Mouse (Mus musculus): ENCODE data around the gene Anapc11. TPM values are rescaled to one million over a fixed set of nuclear protein-coding genes. Genes with fewer than 3 reads are reported as not detected.

The Anapc11 gene
- polyA plus RNA-seq, 1 experiment from 2014 or later: 215 TPM

- H3K9ac ChIP-seq (ENCODE audit: low read length): no peak overlapping the region
- H3K4me1 ChIP-seq (replicated peaks; ENCODE audit: control insufficient read depth, insufficient read depth, low read length): peaks cover 39% of the 10 kb centered on the region
- H3K36me3 ChIP-seq (ENCODE audit: control insufficient read depth, insufficient read depth, low read length): peaks cover 12% of the 10 kb centered on the region
- H3K27ac ChIP-seq (ENCODE audit: low read length): no peak overlapping the region
- no peaks in the 10 kb centered on the region for H3K9me3 ChIP-seq (ENCODE audit: control insufficient read depth, low read length)
- WGBS: 88% methylated on average over 23 of the region's 23 CpGs
- no peaks in the 10 kb centered on the region for H3K27me3 ChIP-seq (ENCODE audit: control insufficient read depth, insufficient read depth, low read depth, low read length)
- ATAC-seq (ENCODE audit: low read depth): no peak
- H3K4me3 ChIP-seq (ENCODE audit: low read length): no peak overlapping the region
- H3K4me2 ChIP-seq (ENCODE audit: low read depth, low read length): no peak overlapping the region
Measured at GRCm38 (mm10) chr11:120628601-120629340, 30.6 kb downstream of the Anapc11 start.

GRCm38 (mm10) chr11:120629341-120629730, 31.1 kb downstream of the Anapc11 start:
- Histone ChIP-seq H3K27ac (ENCODE audit: low read length) (no peak overlapping the region), H3K4me3 (ENCODE audit: low read length) (no peak overlapping the region), H3K4me1 (replicated peaks; ENCODE audit: control insufficient read depth, insufficient read depth, low read length) (peaks cover 37% of the 10 kb centered on the region), H3K36me3 (ENCODE audit: control insufficient read depth, insufficient read depth, low read length) (peaks cover 12% of the 10 kb centered on the region), H3K9ac (ENCODE audit: low read length) (no peak overlapping the region), H3K27me3 (ENCODE audit: control insufficient read depth, insufficient read depth, low read depth, low read length) (no peaks in the 10 kb centered on the region), H3K4me2 (ENCODE audit: low read depth, low read length) (peak overlapping the region; percentile 19; the same call in 1 of the 2 replicates), H3K9me3 (ENCODE audit: control insufficient read depth, low read length) (no peaks in the 10 kb centered on the region)
- ATAC-seq (ENCODE audit: low read depth): no peak
- 82% methylated on average over 23 of the region's 23 CpGs for WGBS

- Histone ChIP-seq H3K27me3 (ENCODE audit: control insufficient read depth, insufficient read depth, low read depth, low read length) (no peaks in the 10 kb centered on the region), H3K4me3 (ENCODE audit: low read length) (no peak overlapping the region), H3K4me1 (replicated peaks; ENCODE audit: control insufficient read depth, insufficient read depth, low read length) (peaks cover 36% of the 10 kb centered on the region), H3K9ac (ENCODE audit: low read length) (peak overlapping the region; percentile 4), H3K4me2 (ENCODE audit: low read depth, low read length) (peak overlapping the region; percentile 19), H3K27ac (ENCODE audit: low read length) (peak overlapping the region; percentile 24; the same call in 1 of the 2 replicates), H3K9me3 (ENCODE audit: control insufficient read depth, low read length) (no peaks in the 10 kb centered on the region), H3K36me3 (ENCODE audit: control insufficient read depth, insufficient read depth, low read length) (peaks cover 12% of the 10 kb centered on the region)
- 29% methylated on average over 7 of the region's 7 CpGs for WGBS
- no peak for ATAC-seq (ENCODE audit: low read depth)
Measured at GRCm38 (mm10) chr11:120629911-120630310, 31.7 kb downstream of the Anapc11 start.

- Histone ChIP-seq H3K4me3 (ENCODE audit: low read length) (no peak overlapping the region), H3K4me1 (replicated peaks; ENCODE audit: control insufficient read depth, insufficient read depth, low read length) (peaks cover 32% of the 10 kb centered on the region), H3K4me2 (ENCODE audit: low read depth, low read length) (peak overlapping the region; percentile 19), H3K9me3 (ENCODE audit: control insufficient read depth, low read length) (no peaks in the 10 kb centered on the region), H3K9ac (ENCODE audit: low read length) (peak overlapping the region; percentile 4), H3K27me3 (ENCODE audit: control insufficient read depth, insufficient read depth, low read depth, low read length) (no peaks in the 10 kb centered on the region), H3K27ac (ENCODE audit: low read length) (peak overlapping the region; percentile 24; the same call in 1 of the 2 replicates), H3K36me3 (ENCODE audit: control insufficient read depth, insufficient read depth, low read length) (peaks cover 12% of the 10 kb centered on the region)
- no peak for ATAC-seq (ENCODE audit: low read depth)
- 45% methylated on average over 5 of the region's 5 CpGs for WGBS
Measured at GRCm38 (mm10) chr11:120630401-120630871, 32.2 kb downstream of the Anapc11 start.

GRCm38 (mm10) chr11:120630881-120631725, 32.9 kb downstream of the Anapc11 start:
- peak overlapping the region; percentile 92; the same call in 1 of the 2 replicates for H3K4me2 ChIP-seq (ENCODE audit: low read depth, low read length)
- peak overlapping the region; percentile 20; the same call in 1 of the 2 replicates for H3K27ac ChIP-seq (ENCODE audit: low read length)
- no peaks in the 10 kb centered on the region for H3K27me3 ChIP-seq (ENCODE audit: control insufficient read depth, insufficient read depth, low read depth, low read length)
- no peaks in the 10 kb centered on the region for H3K9me3 ChIP-seq (ENCODE audit: control insufficient read depth, low read length)
- H3K4me3 ChIP-seq (ENCODE audit: low read length): no peak overlapping the region
- H3K4me1 ChIP-seq (replicated peaks; ENCODE audit: control insufficient read depth, insufficient read depth, low read length): peaks cover 30% of the 10 kb centered on the region
- no peak for ATAC-seq (ENCODE audit: low read depth)
- 26% methylated on average over 7 of the region's 7 CpGs for WGBS
- peak overlapping the region; percentile 4 for H3K9ac ChIP-seq (ENCODE audit: low read length)
- H3K36me3 ChIP-seq (ENCODE audit: control insufficient read depth, insufficient read depth, low read length): peaks cover 12% of the 10 kb centered on the region

GRCm38 (mm10) chr11:120631726-120632448, 33.7 kb downstream of the Anapc11 start:
- Histone ChIP-seq H3K9me3 (ENCODE audit: control insufficient read depth, low read length) (no peaks in the 10 kb centered on the region), H3K9ac (ENCODE audit: low read length) (peak overlapping the region; percentile 92), H3K4me1 (replicated peaks; ENCODE audit: control insufficient read depth, insufficient read depth, low read length) (peaks cover 30% of the 10 kb centered on the region), H3K27ac (ENCODE audit: low read length) (peak overlapping the region; percentile 86), H3K4me2 (ENCODE audit: low read depth, low read length) (peak overlapping the region; percentile 92), H3K4me3 (ENCODE audit: low read length) (peak overlapping the region; percentile 76), H3K27me3 (ENCODE audit: control insufficient read depth, insufficient read depth, low read depth, low read length) (no peaks in the 10 kb centered on the region), H3K36me3 (ENCODE audit: control insufficient read depth, insufficient read depth, low read length) (peaks cover 12% of the 10 kb centered on the region)
- no peak for ATAC-seq (ENCODE audit: low read depth)
- WGBS: 46% methylated on average over 4 of the region's 4 CpGs

- under 1% methylated on average over 83 of the region's 116 CpGs for WGBS
- peak overlapping the region; percentile 76 for H3K4me3 ChIP-seq (ENCODE audit: low read length)
- H3K27me3 ChIP-seq (ENCODE audit: control insufficient read depth, insufficient read depth, low read depth, low read length): no peaks in the 10 kb centered on the region
- H3K9me3 ChIP-seq (ENCODE audit: control insufficient read depth, low read length): no peaks in the 10 kb centered on the region
- ATAC-seq (ENCODE audit: low read depth): peak; percentile 85
- peak overlapping the region; percentile 92 for H3K4me2 ChIP-seq (ENCODE audit: low read depth, low read length)
- H3K9ac ChIP-seq (ENCODE audit: low read length): peak overlapping the region; percentile 92
- peaks cover 30% of the 10 kb centered on the region for H3K4me1 ChIP-seq (replicated peaks; ENCODE audit: control insufficient read depth, insufficient read depth, low read length)
- peak overlapping the region; percentile 86 for H3K27ac ChIP-seq (ENCODE audit: low read length)
- H3K36me3 ChIP-seq (ENCODE audit: control insufficient read depth, insufficient read depth, low read length): peaks cover 7% of the 10 kb centered on the region
Measured at GRCm38 (mm10) chr11:120632559-120633519, 34.6 kb downstream of the Anapc11 start.

Measured in lung, embryonic 16.5 days (tissue).